Mouse (Mus musculus): ENCODE measurements around the gene Ecm1.

DNA sequence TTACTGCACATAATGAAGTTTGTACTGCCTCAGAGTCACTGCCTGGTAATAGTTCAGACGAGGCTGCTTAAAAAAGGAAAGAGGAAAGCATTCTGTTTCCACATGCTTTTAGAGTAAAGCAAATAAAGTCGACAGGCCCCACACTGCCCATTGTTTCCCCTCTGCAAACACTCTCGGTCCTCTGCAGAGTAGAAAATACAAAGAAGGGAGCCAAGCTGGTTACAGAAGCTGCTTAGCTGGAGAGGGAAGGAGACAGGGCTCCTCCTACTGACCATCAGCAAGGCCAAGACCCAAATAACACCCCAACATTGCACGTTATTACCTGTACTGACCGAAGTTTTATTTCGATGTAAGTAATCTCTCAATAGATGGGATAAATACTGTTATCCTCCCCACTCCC is 23.6 kb upstream of the Ecm1 start:
- TF ChIP-seq CTCF (IDR thresholded peaks at IDR 0.05; ENCODE audit: low read depth) (peak; percentile 21; the same call in 1 of the 2 replicates), EP300 (IDR thresholded peaks at IDR 0.05; ENCODE audit: low read depth) (no peak)

Measured in heart, postnatal 0 days (tissue).